Mouse (Mus musculus) hindbrain, embryonic 12.5 days (tissue): ENCODE results near the gene Ctnnb1. TPM values are rescaled to one million over a fixed set of nuclear protein-coding genes. Genes with fewer than 3 reads are reported as not detected.

Experiments used
- ATAC-seq: fragments of 200-750 bp; cut with Nextera tagmentation; 2 replicates; pipeline ENCODE4 v1.8.0; 2017; ENCODE audit warnings: moderate TSS enrichment; ENCODE audit not compliant: low FRiP score
- H3K27ac ChIP-seq: fragments of 300-500 bp; sonication (generic); 2 replicates; pipeline ENCODE4 v1.5.1; 2016; ENCODE audit warnings: mild to moderate bottlenecking
- H3K27me3 ChIP-seq: fragments of 300-500 bp; sonication (generic); 2 replicates; pipeline ENCODE4 v1.6.1; 2016; ENCODE audit warnings: mild to moderate bottlenecking
- H3K36me3 ChIP-seq: fragments of 300-500 bp; sonication (generic); 2 replicates; pipeline ENCODE4 v1.6.1; 2016; ENCODE audit warnings: mild to moderate bottlenecking
- H3K4me1 ChIP-seq: fragments of 300-500 bp; sonication (generic); 2 replicates; pipeline ENCODE4 v1.6.1; 2016
- H3K4me2 ChIP-seq: fragments of 300-500 bp; sonication (generic); replicated peaks from 2 replicates; pipeline ENCODE4 v1.6.1; 2016; ENCODE audit warnings: mild to moderate bottlenecking
- H3K4me3 ChIP-seq: fragments of 300-500 bp; sonication (generic); 2 replicates; pipeline ENCODE4 v1.5.1; 2016; ENCODE audit warnings: mild to moderate bottlenecking
- H3K9ac ChIP-seq: fragments of 300-500 bp; sonication (generic); 2 replicates; pipeline ENCODE4 v1.6.1; 2016; ENCODE audit warnings: mild to moderate bottlenecking, moderate library complexity
- H3K9me3 ChIP-seq: fragments of 300-500 bp; sonication (generic); replicated peaks from 2 replicates; pipeline ENCODE4 v1.6.1; 2016; ENCODE audit warnings: mild to moderate bottlenecking
- WGBS: fragments of 180-500 bp; shearing (Covaris S2); methylation state at CpG from one replicate; pipeline ENCODE4 v1.1.7; 2016; 5-methylcytosine and 5-hydroxymethylcytosine counted together
- polyA plus RNA-seq: library from polyadenylated mRNA; unstranded; fragments of >200 nt; fragmentation: Nextera tagmentation; extraction: Ambion mirVana; gene quantifications from 2 replicates; pipeline ENCODE4 v1.2.1, GENCODE M21; 2016

The Ctnnb1 gene
- polyA plus RNA-seq, 1 experiment from 2014 or later = 677 TPM

DNA sequence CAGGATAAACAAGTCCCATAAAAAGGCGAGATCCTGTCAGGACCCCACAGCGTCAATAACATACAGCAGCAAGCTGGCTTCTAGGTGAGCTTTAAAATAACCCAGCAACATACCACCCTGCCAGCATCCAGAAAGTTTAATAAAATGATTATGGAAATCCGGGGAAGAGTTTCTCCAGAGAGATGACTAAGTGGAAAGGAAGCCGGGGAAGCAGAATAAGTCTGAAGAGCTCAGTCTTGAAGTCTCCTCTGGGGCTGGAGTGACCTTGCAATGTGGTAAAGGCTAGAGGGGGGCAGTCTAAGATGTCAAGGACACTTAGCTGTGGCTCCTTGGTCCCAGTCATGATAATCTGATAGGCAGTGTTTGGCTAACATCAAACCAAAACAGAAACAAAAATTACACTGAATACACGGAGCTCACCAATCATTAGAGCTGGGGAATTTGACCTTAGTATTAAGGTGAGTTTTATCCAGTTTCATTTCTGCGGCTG is 44.1 kb downstream of the Ctnnb1 start:
- H3K9me3 ChIP-seq = no peaks in the 10 kb centered on the region
- 78% methylated on average over 6 of the region's 6 CpGs for WGBS

DNA sequence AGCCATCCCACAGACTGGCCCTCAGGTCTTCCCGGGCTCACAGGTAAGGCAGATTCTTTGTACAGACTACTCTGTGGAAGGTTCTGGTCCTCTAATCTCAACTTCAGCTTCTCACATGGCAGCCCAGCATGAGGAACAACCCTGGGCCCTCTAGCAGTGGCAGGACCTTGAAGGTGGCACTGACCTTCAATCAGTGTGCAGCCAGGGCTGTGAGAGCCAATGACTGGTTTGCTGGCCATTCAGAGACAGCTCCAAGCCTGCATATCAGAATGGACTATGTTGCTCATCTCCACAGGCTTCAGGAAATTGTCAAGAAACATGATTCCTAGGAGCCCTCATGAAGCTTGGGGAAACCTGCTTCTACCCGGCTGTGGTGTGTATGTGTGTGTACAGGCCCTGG is 45.2 kb downstream of the Ctnnb1 start:
- WGBS = 88% methylated on average over 2 of the region's 2 CpGs
- H3K36me3 ChIP-seq = peaks cover 14% of the 10 kb centered on the region
- no peaks in the 10 kb centered on the region for H3K4me1 ChIP-seq
- H3K4me2 ChIP-seq = no peak overlapping the region
- no peak overlapping the region for H3K9ac ChIP-seq
- no peaks in the 10 kb centered on the region for H3K9me3 ChIP-seq
- no peak overlapping the region for H3K4me3 ChIP-seq
- no peaks in the 10 kb centered on the region for H3K27me3 ChIP-seq
- no peak overlapping the region for H3K27ac ChIP-seq
- no peak for ATAC-seq

More for the DNA sequence above, 44.1 kb downstream of the Ctnnb1 start:
- Histone ChIP-seq H3K36me3 (peaks cover 25% of the 10 kb centered on the region), H3K4me2 (no peak overlapping the region), H3K27me3 (no peaks in the 10 kb centered on the region), H3K4me1 (no peaks in the 10 kb centered on the region), H3K4me3 (no peak overlapping the region), H3K9ac (no peak overlapping the region), H3K27ac (no peak overlapping the region)
- no peak for ATAC-seq

DNA sequence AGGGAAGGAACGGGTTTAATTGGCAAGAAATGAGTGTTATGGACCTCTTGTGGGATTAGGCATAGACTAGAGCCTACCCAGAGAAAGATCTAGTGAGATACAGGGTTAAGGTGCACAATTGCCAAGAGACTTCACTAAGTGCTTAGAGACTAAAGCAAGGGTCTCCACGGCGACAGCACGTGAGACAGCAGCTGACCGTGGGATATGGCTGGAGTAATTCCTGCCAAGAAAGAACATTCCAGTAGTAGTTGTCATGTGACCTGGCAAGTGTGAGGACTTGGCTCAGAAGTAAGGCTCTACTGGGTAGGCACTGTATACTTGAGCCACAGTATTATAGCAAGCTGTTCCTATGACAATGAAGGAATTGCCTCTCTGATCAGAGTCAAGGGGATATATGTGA is 47.1 kb downstream of the Ctnnb1 start:
- Histone ChIP-seq H3K36me3 (peaks cover 8% of the 10 kb centered on the region; the same call in 1 of the 2 replicates), H3K27me3 (no peaks in the 10 kb centered on the region), H3K9me3 (no peaks in the 10 kb centered on the region), H3K9ac (no peak overlapping the region), H3K4me1 (peaks cover 6% of the 10 kb centered on the region; the same call in 1 of the 2 replicates), H3K4me2 (no peak overlapping the region), H3K4me3 (no peak overlapping the region), H3K27ac (no peak overlapping the region)
- ATAC-seq = no peak
- WGBS = 76% methylated on average over 5 of the region's 5 CpGs

DNA sequence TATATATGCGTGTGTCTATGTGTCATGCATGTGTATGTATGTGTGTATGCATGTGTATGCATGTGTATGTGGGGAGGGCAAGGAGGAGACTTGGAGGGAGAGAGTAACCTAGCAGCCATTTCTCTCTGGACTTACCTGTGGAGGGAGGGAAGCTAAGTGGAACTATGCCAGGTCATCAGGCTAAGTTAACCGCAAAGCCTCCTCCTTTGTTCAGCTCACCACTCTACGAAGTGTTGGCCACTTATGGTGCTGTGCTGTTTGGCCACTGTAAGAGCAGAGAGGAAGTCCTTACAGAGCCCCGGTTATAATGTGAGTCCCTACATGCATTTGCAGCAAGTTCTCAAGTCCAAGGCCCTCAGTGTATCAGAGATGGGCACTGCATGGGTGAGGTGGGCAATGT is 47.8 kb downstream of the Ctnnb1 start:
- H3K4me1 ChIP-seq = peaks cover 6% of the 10 kb centered on the region; the same call in 1 of the 2 replicates
- WGBS = 97% methylated on average over 4 of the region's 4 CpGs

DNA sequence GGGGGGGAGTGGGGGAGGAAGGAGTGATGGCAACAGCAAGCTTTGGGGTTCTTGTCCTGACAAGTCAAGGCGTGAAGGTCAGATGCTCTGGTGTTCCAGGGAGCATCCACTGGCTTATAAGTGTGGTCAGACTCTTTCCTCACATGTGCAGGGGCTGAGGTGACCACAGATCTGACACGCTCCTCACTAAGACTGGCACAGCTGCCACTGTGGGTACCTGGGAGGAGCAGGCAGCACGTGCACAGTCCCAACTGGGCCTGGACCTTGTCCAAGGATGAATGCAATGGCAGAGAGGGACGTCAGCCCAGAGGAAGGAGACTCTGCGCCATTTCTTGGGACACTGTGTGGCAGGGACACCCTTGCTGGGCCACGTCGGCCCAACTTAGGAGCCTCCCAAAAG is 52.8 kb downstream of the Ctnnb1 start:
- no peak overlapping the region for H3K4me2 ChIP-seq

More for the DNA sequence above, 47.8 kb downstream of the Ctnnb1 start:
- Histone ChIP-seq H3K27me3 (no peaks in the 10 kb centered on the region), H3K4me3 (no peak overlapping the region), H3K9ac (no peak overlapping the region), H3K27ac (no peak overlapping the region), H3K9me3 (no peaks in the 10 kb centered on the region), H3K4me2 (no peak overlapping the region), H3K36me3 (peaks cover 8% of the 10 kb centered on the region; the same call in 1 of the 2 replicates)
- ATAC-seq = no peak

DNA sequence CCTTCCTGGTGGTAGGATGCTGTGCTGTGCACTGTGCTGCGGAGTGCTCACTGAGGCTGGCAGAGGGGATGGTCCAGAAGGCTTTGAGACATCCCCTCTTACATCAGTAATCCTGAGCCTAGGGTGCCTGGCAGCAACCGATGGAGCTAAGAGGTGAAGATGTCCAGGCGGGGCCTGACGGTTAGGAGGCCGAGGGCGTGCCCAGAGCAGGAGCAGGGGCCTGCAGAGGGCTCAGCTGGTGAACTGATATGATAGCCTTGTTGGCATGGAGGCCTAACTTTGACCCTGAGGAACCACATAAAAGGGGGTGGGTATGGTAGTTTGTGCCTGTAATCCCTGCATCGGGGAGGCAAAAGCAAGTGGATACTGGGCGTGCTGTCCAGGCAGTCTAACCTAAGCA is 54.8 kb downstream of the Ctnnb1 start:
- no peak overlapping the region for H3K27ac ChIP-seq
- H3K4me2 ChIP-seq = no peak overlapping the region
- ATAC-seq = no peak
- H3K4me3 ChIP-seq = no peak overlapping the region
- no peaks in the 10 kb centered on the region for H3K36me3 ChIP-seq
- H3K27me3 ChIP-seq = no peaks in the 10 kb centered on the region
- peaks cover 23% of the 10 kb centered on the region for H3K4me1 ChIP-seq
- no peak overlapping the region for H3K9ac ChIP-seq
- WGBS = 96% methylated on average over 8 of the region's 8 CpGs
- no peaks in the 10 kb centered on the region for H3K9me3 ChIP-seq

More for the DNA sequence above, 52.8 kb downstream of the Ctnnb1 start:
- no peak overlapping the region for H3K4me3 ChIP-seq
- ATAC-seq = no peak
- WGBS = 85% methylated on average over 7 of the region's 7 CpGs
- H3K27me3 ChIP-seq = no peaks in the 10 kb centered on the region
- H3K36me3 ChIP-seq = no peaks in the 10 kb centered on the region
- H3K9ac ChIP-seq = no peak overlapping the region
- no peaks in the 10 kb centered on the region for H3K9me3 ChIP-seq
- H3K4me1 ChIP-seq = peaks cover 10% of the 10 kb centered on the region; the same call in 1 of the 2 replicates
- H3K27ac ChIP-seq = no peak overlapping the region

DNA sequence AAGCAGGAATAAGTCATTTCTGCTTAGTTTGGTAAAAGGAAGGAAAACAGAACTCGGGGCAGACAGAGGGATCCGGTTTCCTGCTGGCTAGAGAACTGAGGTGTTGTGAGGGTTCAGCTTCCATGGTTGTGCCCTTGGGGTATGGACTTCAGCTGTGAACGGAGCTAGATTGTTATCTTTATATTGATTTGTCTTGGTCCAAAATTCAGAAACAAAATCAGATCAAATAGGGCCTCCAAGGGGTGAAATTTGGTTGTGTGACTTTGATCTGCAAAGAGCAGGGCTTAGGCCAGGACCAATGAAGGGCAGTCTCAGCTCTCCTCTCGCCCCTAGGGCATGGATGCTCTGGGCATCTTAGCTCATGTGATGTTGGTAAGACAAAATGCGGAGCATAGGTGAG is 55.5 kb downstream of the Ctnnb1 start:
- 74% methylated on average over 5 of the region's 5 CpGs for WGBS
- Histone ChIP-seq H3K4me1 (peaks cover 24% of the 10 kb centered on the region), H3K4me3 (no peak overlapping the region), H3K27me3 (no peaks in the 10 kb centered on the region), H3K27ac (no peak overlapping the region), H3K9me3 (no peaks in the 10 kb centered on the region), H3K9ac (no peak overlapping the region), H3K36me3 (no peaks in the 10 kb centered on the region), H3K4me2 (no peak overlapping the region)
- no peak for ATAC-seq

DNA sequence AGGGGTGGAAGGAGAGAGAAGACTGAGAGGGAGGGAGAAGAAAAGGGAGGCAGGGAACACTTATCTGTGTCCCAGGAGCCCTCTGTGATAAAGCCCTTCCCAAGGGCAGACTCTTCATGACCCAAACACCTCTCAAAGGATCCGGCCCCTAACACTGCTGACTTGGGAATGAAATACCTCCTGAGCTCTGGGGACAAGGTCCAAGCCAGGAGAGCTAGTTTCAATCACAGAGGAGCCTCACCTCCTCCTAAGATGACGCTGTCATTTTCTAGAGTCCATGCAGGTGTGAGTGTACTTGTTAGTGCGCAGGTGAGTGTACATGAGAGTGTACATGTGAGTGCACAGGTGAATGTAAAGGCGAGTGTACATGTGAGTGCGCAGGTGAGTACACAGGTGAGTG is 56.0 kb downstream of the Ctnnb1 start:
- Histone ChIP-seq H3K9ac (no peak overlapping the region), H3K27ac (no peak overlapping the region), H3K4me3 (no peak overlapping the region), H3K36me3 (no peaks in the 10 kb centered on the region), H3K4me1 (peaks cover 27% of the 10 kb centered on the region), H3K4me2 (no peak overlapping the region), H3K9me3 (no peaks in the 10 kb centered on the region), H3K27me3 (no peaks in the 10 kb centered on the region)
- WGBS = 93% methylated on average over 5 of the region's 5 CpGs
- no peak for ATAC-seq

DNA sequence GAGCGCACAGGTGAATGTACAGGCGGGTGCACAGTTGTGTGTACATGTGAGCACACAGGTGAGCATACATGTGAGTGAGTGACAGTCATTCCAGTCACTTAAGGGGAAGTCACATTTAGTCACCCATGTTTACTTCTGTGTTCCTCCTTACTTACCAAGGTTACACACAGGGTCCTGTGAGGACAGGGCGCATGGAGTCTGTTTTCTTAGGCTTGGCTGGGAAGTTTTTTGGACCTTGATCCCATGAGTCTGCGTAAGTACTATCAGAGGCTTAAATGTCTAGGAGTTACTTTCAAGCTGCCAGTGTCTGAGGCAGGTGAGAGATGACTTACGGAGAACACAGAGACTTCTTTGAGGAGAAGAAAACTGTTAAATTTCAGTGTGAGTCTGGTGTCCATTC is 56.5 kb downstream of the Ctnnb1 start:
- Histone ChIP-seq H3K9me3 (no peaks in the 10 kb centered on the region), H3K9ac (no peak overlapping the region), H3K27me3 (no peaks in the 10 kb centered on the region), H3K27ac (no peak overlapping the region), H3K4me1 (peaks cover 27% of the 10 kb centered on the region), H3K4me2 (no peak overlapping the region), H3K36me3 (no peaks in the 10 kb centered on the region), H3K4me3 (no peak overlapping the region)
- 91% methylated on average over 5 of the region's 5 CpGs for WGBS
- ATAC-seq = no peak

DNA sequence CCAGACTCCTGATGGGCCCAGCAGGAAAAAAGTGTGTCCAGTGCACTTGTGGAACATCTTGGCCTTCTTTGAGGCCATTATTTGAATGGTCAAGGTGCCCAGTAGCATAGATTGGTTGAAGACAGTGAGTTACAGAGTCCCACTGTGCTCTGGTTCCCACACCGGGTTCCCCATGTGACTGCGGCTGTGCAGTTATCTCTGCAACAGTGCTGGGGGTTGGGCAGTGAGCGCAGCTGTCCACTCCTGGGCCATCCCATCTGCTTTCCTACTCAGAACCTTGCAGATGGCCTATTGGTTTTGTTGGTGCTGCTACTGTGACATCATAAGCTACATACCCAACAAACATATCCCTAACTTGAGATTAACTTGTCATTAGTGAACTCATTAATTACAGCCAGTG is 57.2 kb downstream of the Ctnnb1 start:
- no peak overlapping the region for H3K4me2 ChIP-seq
- no peaks in the 10 kb centered on the region for H3K27me3 ChIP-seq
- H3K4me1 ChIP-seq = peaks cover 28% of the 10 kb centered on the region
- WGBS = 85% methylated on average over 3 of the region's 3 CpGs
- H3K9me3 ChIP-seq = no peaks in the 10 kb centered on the region
- no peak overlapping the region for H3K27ac ChIP-seq
- H3K36me3 ChIP-seq = no peaks in the 10 kb centered on the region
- ATAC-seq = no peak
- H3K9ac ChIP-seq = no peak overlapping the region
- no peak overlapping the region for H3K4me3 ChIP-seq

DNA sequence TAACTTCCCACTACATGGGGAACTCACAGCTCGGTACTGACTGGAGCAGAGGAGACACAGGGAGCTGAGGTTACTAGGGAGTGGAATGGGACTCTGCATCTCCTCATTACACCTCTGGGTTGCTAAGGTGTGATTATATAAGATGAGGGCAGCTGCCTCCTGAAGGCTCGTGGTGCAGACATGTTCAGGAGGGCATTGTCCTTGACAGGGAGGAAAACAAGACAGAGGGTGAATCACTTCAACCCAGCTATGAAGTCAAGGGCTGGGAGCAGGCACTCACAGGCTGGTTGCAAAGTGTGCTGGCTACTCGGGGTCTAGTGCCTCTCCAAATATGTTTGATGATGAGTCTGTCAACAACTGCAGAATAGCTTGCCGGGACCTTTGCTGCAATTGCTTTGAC is 58.0 kb downstream of the Ctnnb1 start:
- Histone ChIP-seq H3K4me1 (peaks cover 28% of the 10 kb centered on the region), H3K4me2 (no peak overlapping the region), H3K36me3 (no peaks in the 10 kb centered on the region), H3K9me3 (no peaks in the 10 kb centered on the region), H3K4me3 (no peak overlapping the region), H3K27ac (no peak overlapping the region), H3K9ac (no peak overlapping the region), H3K27me3 (no peaks in the 10 kb centered on the region)
- no peak for ATAC-seq
- WGBS = 77% methylated on average over 4 of the region's 4 CpGs

DNA sequence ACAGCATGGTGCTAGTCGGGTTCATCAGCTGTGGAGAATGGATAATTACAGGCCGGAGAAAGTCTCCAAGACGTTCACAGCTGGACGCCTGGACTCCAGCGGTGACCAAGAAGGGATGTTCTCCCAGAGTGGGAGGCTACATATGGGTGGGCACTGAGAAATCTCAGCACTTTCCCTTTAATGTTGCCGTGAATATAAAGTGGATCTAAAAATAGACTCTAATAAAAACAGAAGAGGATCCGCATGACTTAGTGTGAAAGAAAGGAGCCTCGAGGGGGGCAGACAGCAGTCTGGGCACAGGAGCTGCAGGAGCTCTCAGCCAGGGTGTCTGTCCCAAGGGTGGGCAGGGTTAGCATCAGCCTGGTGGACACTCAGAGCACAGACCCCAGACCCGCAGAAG is 59.1 kb downstream of the Ctnnb1 start:
- H3K4me3 ChIP-seq = no peak overlapping the region
- no peaks in the 10 kb centered on the region for H3K9me3 ChIP-seq
- ATAC-seq = no peak
- peak overlapping the region; percentile 25; the same call in 1 of the 2 replicates for H3K27ac ChIP-seq
- H3K27me3 ChIP-seq = no peaks in the 10 kb centered on the region
- no peaks in the 10 kb centered on the region for H3K36me3 ChIP-seq
- H3K4me1 ChIP-seq = peaks cover 31% of the 10 kb centered on the region
- WGBS = 40% methylated on average over 9 of the region's 9 CpGs
- no peak overlapping the region for H3K9ac ChIP-seq
- no peak overlapping the region for H3K4me2 ChIP-seq

DNA sequence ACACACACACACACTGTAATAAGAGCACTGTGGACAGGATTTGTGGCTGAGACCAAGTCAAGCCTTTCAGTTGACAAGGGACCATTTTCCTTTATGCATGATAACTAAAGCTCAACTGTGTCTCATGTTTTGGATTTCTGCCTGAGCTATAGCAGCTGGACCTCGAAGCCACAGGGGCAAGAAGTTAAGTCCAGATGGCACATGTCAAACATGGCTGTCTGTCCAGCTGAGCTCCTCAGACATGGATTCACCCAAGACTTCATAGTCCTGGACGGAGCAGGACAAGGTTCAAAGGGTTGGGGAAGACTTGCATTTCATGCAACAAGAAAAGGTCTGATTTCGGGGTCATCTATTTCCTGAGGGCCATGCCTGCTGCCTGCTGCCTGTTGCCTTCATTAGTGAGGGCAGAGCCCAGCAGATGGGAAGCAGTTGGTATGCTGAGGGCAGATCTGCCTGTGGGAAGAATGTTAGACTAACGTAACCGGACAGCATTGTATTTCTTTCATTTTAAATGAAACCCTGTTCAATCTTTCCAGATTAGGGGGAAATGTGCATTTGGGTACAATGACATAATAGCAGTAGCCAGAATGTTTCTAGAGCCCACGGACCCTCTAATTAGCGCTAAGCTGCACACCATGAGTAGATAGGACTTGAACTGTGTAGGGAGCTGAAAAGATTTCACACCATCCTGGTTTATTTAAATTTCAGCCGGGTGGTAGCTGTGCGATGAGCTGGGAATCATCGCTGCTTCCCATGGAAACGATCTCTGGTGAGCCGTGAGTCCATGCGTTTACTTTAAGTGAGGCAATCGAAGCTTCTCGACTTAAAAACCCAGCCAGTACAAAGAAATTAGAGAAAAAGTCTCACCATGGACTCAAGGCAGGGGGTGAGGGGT is 61.0 kb downstream of the Ctnnb1 start:
- Histone ChIP-seq H3K9ac (no peak overlapping the region), H3K4me1 (peaks cover 44% of the 10 kb centered on the region), H3K9me3 (no peaks in the 10 kb centered on the region), H3K36me3 (no peaks in the 10 kb centered on the region), H3K27ac (no peak overlapping the region), H3K27me3 (no peaks in the 10 kb centered on the region), H3K4me2 (no peak overlapping the region), H3K4me3 (no peak overlapping the region)
- no peak for ATAC-seq
- 51% methylated on average over 15 of the region's 15 CpGs for WGBS
